Mouse (Mus musculus): ENCODE measurements around the gene Dmrt3. TPM values are rescaled to one million over a fixed set of nuclear protein-coding genes. Genes with fewer than 3 reads are reported as not detected.

Gene Dmrt3
- not detected in 2 replicates for total RNA-seq (2017)

- ATAC-seq (replicated peaks in 1 of 2; ENCODE audit: insufficient read depth in 1 of 2, low FRiP score in 2 of 2, low TSS enrichment in 1 of 2, low read depth in 1 of 2, poor library complexity in 2 of 2, severe bottlenecking in 2 of 2), result no peak
These were observed at the start of gene Dmrt3 for GRCm38 (mm10) chr19:25610015-25610410. Gene Dmrt3, plus strand, starts transcription at chr19:25610301.

- ATAC-seq (replicated peaks in 1 of 2; ENCODE audit: insufficient read depth in 1 of 2, low FRiP score in 2 of 2, low TSS enrichment in 1 of 2, low read depth in 1 of 2, poor library complexity in 2 of 2, severe bottlenecking in 2 of 2), result no peak
These were observed 45.7 kb upstream of the Dmrt3 start for GRCm38 (mm10) chr19:25564430-25564829.

- no peak for ATAC-seq (replicated peaks in 1 of 2; ENCODE audit: insufficient read depth in 1 of 2, low FRiP score in 2 of 2, low TSS enrichment in 1 of 2, low read depth in 1 of 2, poor library complexity in 2 of 2, severe bottlenecking in 2 of 2)
These were observed 40.3 kb upstream of the Dmrt3 start for GRCm38 (mm10) chr19:25569778-25570177.

- ATAC-seq (replicated peaks in 1 of 2; ENCODE audit: insufficient read depth in 1 of 2, low FRiP score in 2 of 2, low TSS enrichment in 1 of 2, low read depth in 1 of 2, poor library complexity in 2 of 2, severe bottlenecking in 2 of 2), result no peak
These were observed 35.7 kb upstream of the Dmrt3 start for GRCm38 (mm10) chr19:25574431-25574830.

GRCm38 (mm10) chr19:25574981-25575814 is 34.9 kb upstream of the Dmrt3 start:
- ATAC-seq (replicated peaks in 1 of 2; ENCODE audit: insufficient read depth in 1 of 2, low FRiP score in 2 of 2, low TSS enrichment in 1 of 2, low read depth in 1 of 2, poor library complexity in 2 of 2, severe bottlenecking in 2 of 2), result no peak

- no peak for ATAC-seq (replicated peaks in 1 of 2; ENCODE audit: insufficient read depth in 1 of 2, low FRiP score in 2 of 2, low TSS enrichment in 1 of 2, low read depth in 1 of 2, poor library complexity in 2 of 2, severe bottlenecking in 2 of 2)
These were observed 31.7 kb upstream of the Dmrt3 start for GRCm38 (mm10) chr19:25578358-25578757.

GRCm38 (mm10) chr19:25579440-25579839 is 30.7 kb upstream of the Dmrt3 start:
- ATAC-seq (replicated peaks in 1 of 2; ENCODE audit: insufficient read depth in 1 of 2, low FRiP score in 2 of 2, low TSS enrichment in 1 of 2, low read depth in 1 of 2, poor library complexity in 2 of 2, severe bottlenecking in 2 of 2), result no peak

- ATAC-seq (replicated peaks in 1 of 2; ENCODE audit: insufficient read depth in 1 of 2, low FRiP score in 2 of 2, low TSS enrichment in 1 of 2, low read depth in 1 of 2, poor library complexity in 2 of 2, severe bottlenecking in 2 of 2), result no peak
These were observed 12.3 kb upstream of the Dmrt3 start for GRCm38 (mm10) chr19:25597717-25598232.

GRCm38 (mm10) chr19:25598626-25599025 is 11.5 kb upstream of the Dmrt3 start:
- no peak for ATAC-seq (replicated peaks in 1 of 2; ENCODE audit: insufficient read depth in 1 of 2, low FRiP score in 2 of 2, low TSS enrichment in 1 of 2, low read depth in 1 of 2, poor library complexity in 2 of 2, severe bottlenecking in 2 of 2)

GRCm38 (mm10) chr19:25601966-25602365 is 8.1 kb upstream of the Dmrt3 start:
- ATAC-seq (replicated peaks in 1 of 2; ENCODE audit: insufficient read depth in 1 of 2, low FRiP score in 2 of 2, low TSS enrichment in 1 of 2, low read depth in 1 of 2, poor library complexity in 2 of 2, severe bottlenecking in 2 of 2), result no peak

- ATAC-seq (replicated peaks in 1 of 2; ENCODE audit: insufficient read depth in 1 of 2, low FRiP score in 2 of 2, low TSS enrichment in 1 of 2, low read depth in 1 of 2, poor library complexity in 2 of 2, severe bottlenecking in 2 of 2), result no peak
These were observed 2.5 kb upstream of the Dmrt3 start for GRCm38 (mm10) chr19:25607461-25608205.

GRCm38 (mm10) chr19:25608206-25608580 is 1.9 kb upstream of the Dmrt3 start:
- no peak for ATAC-seq (replicated peaks in 1 of 2; ENCODE audit: insufficient read depth in 1 of 2, low FRiP score in 2 of 2, low TSS enrichment in 1 of 2, low read depth in 1 of 2, poor library complexity in 2 of 2, severe bottlenecking in 2 of 2)

- no peak for ATAC-seq (replicated peaks in 1 of 2; ENCODE audit: insufficient read depth in 1 of 2, low FRiP score in 2 of 2, low TSS enrichment in 1 of 2, low read depth in 1 of 2, poor library complexity in 2 of 2, severe bottlenecking in 2 of 2)
These were observed 895 bp upstream of the Dmrt3 start for GRCm38 (mm10) chr19:25608961-25609850.

- ATAC-seq (replicated peaks in 1 of 2; ENCODE audit: insufficient read depth in 1 of 2, low FRiP score in 2 of 2, low TSS enrichment in 1 of 2, low read depth in 1 of 2, poor library complexity in 2 of 2, severe bottlenecking in 2 of 2), result no peak
These were observed 460 bp downstream of the Dmrt3 start for GRCm38 (mm10) chr19:25610411-25611111.

GRCm38 (mm10) chr19:25611116-25611515 is 1.0 kb downstream of the Dmrt3 start:
- ATAC-seq (replicated peaks in 1 of 2; ENCODE audit: insufficient read depth in 1 of 2, low FRiP score in 2 of 2, low TSS enrichment in 1 of 2, low read depth in 1 of 2, poor library complexity in 2 of 2, severe bottlenecking in 2 of 2), result no peak

- ATAC-seq (replicated peaks in 1 of 2; ENCODE audit: insufficient read depth in 1 of 2, low FRiP score in 2 of 2, low TSS enrichment in 1 of 2, low read depth in 1 of 2, poor library complexity in 2 of 2, severe bottlenecking in 2 of 2), result no peak
These were observed 2.0 kb downstream of the Dmrt3 start for GRCm38 (mm10) chr19:25611876-25612805.

All from hematopoietic stem cell, adult 5-6 weeks (primary cell).